Mouse (Mus musculus): ENCODE data around the gene Ercc6l2.
"Not testable (repeated sequence)": the region's sequence is repeated elsewhere in the genome, so short reads cannot be mapped to it uniquely, and the experiment has no call there.

The Ercc6l2 gene

GRCm38 (mm10) chr13:63879864-63880141 is 64.8 kb downstream of the Ercc6l2 start:
- no peak for DNase-seq (ENCODE audit: low read depth, low spot score)

GRCm38 (mm10) chr13:63885532-63885949 is 70.5 kb downstream of the Ercc6l2 start:
- DNase-seq (ENCODE audit: low read depth, low spot score): no peak

- DNase-seq (ENCODE audit: low read depth, low spot score): no peak
Measured at GRCm38 (mm10) chr13:63886429-63887052, 71.5 kb downstream of the Ercc6l2 start.

GRCm38 (mm10) chr13:63900679-63901302 is 85.8 kb downstream of the Ercc6l2 start:
- no peak for DNase-seq (ENCODE audit: low read depth, low spot score)

- peak; percentile 65 for DNase-seq (ENCODE audit: low read depth, low spot score)
Measured at GRCm38 (mm10) chr13:63901303-63901713, 86.3 kb downstream of the Ercc6l2 start.

- peak; percentile 14 for DNase-seq (ENCODE audit: low read depth, low spot score)
Measured at GRCm38 (mm10) chr13:63901714-63902597, 86.9 kb downstream of the Ercc6l2 start.

- DNase-seq (ENCODE audit: low read depth, low spot score): no peak
Measured at GRCm38 (mm10) chr13:63906516-63906915, 91.5 kb downstream of the Ercc6l2 start.

- DNase-seq (ENCODE audit: low read depth, low spot score): no peak
Measured at GRCm38 (mm10) chr13:63907437-63907836, 92.4 kb downstream of the Ercc6l2 start.

GRCm38 (mm10) chr13:63910141-63910804 is 95.2 kb downstream of the Ercc6l2 start:
- no peak for DNase-seq (ENCODE audit: low read depth, low spot score)

- DNase-seq (ENCODE audit: low read depth, low spot score): no peak
Measured at GRCm38 (mm10) chr13:63911617-63912016, 96.6 kb downstream of the Ercc6l2 start.

GRCm38 (mm10) chr13:63913136-63913535 is 98.1 kb downstream of the Ercc6l2 start:
- DNase-seq (ENCODE audit: low read depth, low spot score): no peak

- no peak for DNase-seq (ENCODE audit: low read depth, low spot score)
Measured at GRCm38 (mm10) chr13:63915176-63915575, 100.1 kb downstream of the Ercc6l2 start.

GRCm38 (mm10) chr13:63915684-63916083 is 100.6 kb downstream of the Ercc6l2 start:
- no peak for DNase-seq (ENCODE audit: low read depth, low spot score)

- no peak for DNase-seq (ENCODE audit: low read depth, low spot score)
Measured at GRCm38 (mm10) chr13:63916568-63916967, 101.5 kb downstream of the Ercc6l2 start.

GRCm38 (mm10) chr13:63917198-63917767 is 102.2 kb downstream of the Ercc6l2 start:
- no peak for DNase-seq (ENCODE audit: low read depth, low spot score)

- peak; percentile 64 for DNase-seq (ENCODE audit: low read depth, low spot score)
Measured at GRCm38 (mm10) chr13:63917776-63918621, 103.0 kb downstream of the Ercc6l2 start.

GRCm38 (mm10) chr13:63918733-63919422 is 103.8 kb downstream of the Ercc6l2 start:
- peak; percentile 39 for DNase-seq (ENCODE audit: low read depth, low spot score)

GRCm38 (mm10) chr13:63924036-63924435 is 109.0 kb downstream of the Ercc6l2 start:
- not testable (repeated sequence) for DNase-seq (ENCODE audit: low read depth, low spot score)

GRCm38 (mm10) chr13:63927326-63927725 is 112.3 kb downstream of the Ercc6l2 start:
- no peak for DNase-seq (ENCODE audit: low read depth, low spot score)

GRCm38 (mm10) chr13:63929351-63929750 is 114.3 kb downstream of the Ercc6l2 start:
- no peak for DNase-seq (ENCODE audit: low read depth, low spot score)

All from forelimb bud, embryonic 11.5 days (tissue).